Mouse (Mus musculus): ENCODE measurements around the gene Pcca. TPM values are rescaled to one million over a fixed set of nuclear protein-coding genes. Genes with fewer than 3 reads are reported as not detected.

The Pcca gene
- total RNA-seq (2017), result 37.0 and 44.5 TPM in 2 replicates

DNA sequence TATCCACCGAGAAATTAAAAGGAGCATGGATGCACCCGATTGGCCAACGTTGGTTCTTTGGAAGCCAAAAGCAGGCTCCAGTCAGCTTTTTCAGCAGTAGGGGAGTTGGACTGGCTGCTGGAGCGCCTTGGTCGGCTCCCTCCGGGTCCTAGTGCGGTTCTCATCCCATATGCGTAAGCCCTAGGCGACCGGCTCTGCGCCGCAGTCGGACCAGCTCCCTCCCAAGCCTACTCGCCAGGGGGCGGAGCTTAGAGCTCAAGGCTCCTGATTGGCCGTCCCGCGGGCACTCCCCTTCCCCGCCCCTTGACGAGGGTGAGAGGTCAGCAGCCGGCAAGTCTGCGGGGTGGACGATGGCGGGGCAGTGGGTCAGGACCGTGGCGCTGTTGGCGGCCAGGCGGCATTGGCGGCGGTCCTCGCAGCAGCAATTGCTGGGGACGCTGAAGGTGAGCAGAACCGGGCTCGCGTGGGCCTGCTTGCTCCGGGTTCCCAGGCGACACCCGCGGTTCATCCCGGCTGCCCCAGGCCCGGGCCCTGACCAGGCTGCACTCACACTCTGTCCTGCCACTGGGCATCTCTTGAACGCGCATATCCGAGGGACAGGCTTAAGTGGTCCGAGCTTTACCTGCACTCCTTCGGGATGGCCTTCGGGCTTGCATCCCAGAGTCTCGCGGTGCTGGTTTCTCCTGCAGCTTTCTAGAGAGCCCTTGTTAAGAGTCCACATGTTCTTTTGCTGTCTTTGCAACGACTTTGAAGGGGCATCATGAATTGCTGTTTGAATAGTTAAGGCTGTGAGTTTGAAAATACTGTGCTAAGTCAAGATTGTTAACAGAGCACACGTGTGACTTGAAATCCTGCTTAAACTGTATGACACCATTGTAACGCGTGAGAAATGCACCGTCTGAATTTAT, at the start of gene Pcca:
Pcca (plus strand) TSS at position 308 of the 908 bp plus-strand sequence.
- ATAC-seq (replicated peaks in 1 of 2; ENCODE audit: insufficient read depth in 1 of 2, low FRiP score in 2 of 2, low TSS enrichment in 1 of 2, low read depth in 1 of 2, poor library complexity in 2 of 2, severe bottlenecking in 2 of 2), result peak; percentile 99

DNA sequence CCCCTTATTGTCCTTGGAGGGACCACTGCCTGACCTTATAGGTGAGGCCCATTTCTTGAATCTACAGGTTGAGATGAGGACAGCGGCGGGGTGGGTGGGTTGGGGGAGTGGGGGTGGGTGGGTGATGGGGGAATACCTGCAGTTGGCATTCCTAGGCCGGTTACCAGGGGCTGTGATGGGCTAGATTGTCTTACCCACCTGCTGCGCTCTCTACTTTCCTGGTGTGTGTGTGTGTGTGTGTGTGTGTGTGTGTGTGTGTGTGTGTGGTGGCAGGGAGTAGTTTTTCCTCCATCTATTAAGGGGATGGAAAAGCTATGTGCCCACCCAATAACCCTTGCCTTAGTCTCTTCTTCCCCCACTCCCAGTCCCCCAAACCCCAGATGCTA, 49.7 kb upstream of the Pcca start:
- ATAC-seq (replicated peaks in 1 of 2; ENCODE audit: insufficient read depth in 1 of 2, low FRiP score in 2 of 2, low TSS enrichment in 1 of 2, low read depth in 1 of 2, poor library complexity in 2 of 2, severe bottlenecking in 2 of 2), result no peak

- ATAC-seq (replicated peaks in 1 of 2; ENCODE audit: insufficient read depth in 1 of 2, low FRiP score in 2 of 2, low TSS enrichment in 1 of 2, low read depth in 1 of 2, poor library complexity in 2 of 2, severe bottlenecking in 2 of 2), result no peak
Measured at GRCm38 (mm10) chr14:122484844-122485551, 49.1 kb upstream of the Pcca start.

DNA sequence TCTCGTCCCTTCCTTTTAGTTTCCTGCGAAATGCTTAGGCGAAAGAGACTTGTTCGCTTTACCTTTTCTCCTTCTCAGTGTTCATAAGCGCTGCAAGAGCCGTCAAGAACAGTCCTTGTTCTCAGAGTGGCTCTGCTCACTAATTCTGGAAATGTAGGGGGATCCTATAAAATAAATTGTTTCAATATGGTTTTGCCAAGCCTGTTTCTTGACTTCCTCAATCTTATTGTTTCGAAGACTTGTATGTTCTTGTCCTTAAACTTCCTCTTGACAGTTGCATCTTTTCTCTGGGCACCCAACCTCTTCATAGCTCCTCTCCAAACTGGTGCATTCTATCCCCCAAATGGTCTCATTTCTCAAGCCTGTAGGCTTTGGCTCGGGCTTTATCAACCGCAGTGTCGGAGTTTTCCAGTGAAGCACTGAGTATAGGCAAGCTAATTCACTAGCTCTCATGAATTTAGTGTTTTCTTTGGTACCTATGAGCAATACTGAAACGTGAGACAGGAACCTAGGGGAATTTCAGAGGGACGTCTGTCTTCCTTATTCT, 48.4 kb upstream of the Pcca start:
- no peak for ATAC-seq (replicated peaks in 1 of 2; ENCODE audit: insufficient read depth in 1 of 2, low FRiP score in 2 of 2, low TSS enrichment in 1 of 2, low read depth in 1 of 2, poor library complexity in 2 of 2, severe bottlenecking in 2 of 2)

- no peak for ATAC-seq (replicated peaks in 1 of 2; ENCODE audit: insufficient read depth in 1 of 2, low FRiP score in 2 of 2, low TSS enrichment in 1 of 2, low read depth in 1 of 2, poor library complexity in 2 of 2, severe bottlenecking in 2 of 2)
Measured at GRCm38 (mm10) chr14:122486611-122487010, 47.5 kb upstream of the Pcca start.

GRCm38 (mm10) chr14:122487366-122487765, 46.8 kb upstream of the Pcca start:
- no peak for ATAC-seq (replicated peaks in 1 of 2; ENCODE audit: insufficient read depth in 1 of 2, low FRiP score in 2 of 2, low TSS enrichment in 1 of 2, low read depth in 1 of 2, poor library complexity in 2 of 2, severe bottlenecking in 2 of 2)

GRCm38 (mm10) chr14:122489041-122489440, 45.1 kb upstream of the Pcca start:
- no peak for ATAC-seq (replicated peaks in 1 of 2; ENCODE audit: insufficient read depth in 1 of 2, low FRiP score in 2 of 2, low TSS enrichment in 1 of 2, low read depth in 1 of 2, poor library complexity in 2 of 2, severe bottlenecking in 2 of 2)

DNA sequence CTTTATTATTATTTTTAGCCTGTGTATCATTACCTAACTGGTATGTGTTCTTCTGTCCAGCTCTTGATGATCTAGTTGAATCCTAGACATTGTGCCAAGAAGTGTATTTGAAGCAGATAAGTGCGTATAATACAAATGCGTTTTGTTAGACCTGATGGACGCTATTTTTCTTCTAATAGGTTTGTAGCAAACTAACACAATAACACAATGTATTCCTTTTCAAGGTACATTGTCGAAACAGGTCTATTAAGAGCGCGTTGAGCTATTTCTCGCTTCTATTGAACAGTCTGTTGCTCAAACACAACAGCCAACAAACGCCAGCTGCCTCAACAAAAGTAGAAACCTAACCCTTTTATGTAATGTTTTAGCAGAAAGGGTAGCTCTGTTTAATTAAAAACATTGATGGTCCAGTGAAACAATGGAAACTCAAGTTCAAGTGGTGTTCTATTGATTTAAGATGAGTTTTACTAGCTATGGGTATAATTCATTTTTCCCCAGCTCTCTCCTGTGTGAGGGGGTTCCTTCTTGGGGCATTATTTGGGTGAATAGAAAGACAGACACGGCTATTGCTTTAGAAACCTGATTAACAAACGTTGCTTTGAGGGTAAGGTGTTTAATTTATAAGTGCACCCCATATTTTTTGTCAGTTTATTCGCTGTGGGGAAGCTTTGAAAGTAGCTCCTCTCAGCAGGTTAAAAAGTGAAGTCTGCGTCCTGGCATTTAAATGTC, 44.3 kb upstream of the Pcca start:
- no peak for ATAC-seq (replicated peaks in 1 of 2; ENCODE audit: insufficient read depth in 1 of 2, low FRiP score in 2 of 2, low TSS enrichment in 1 of 2, low read depth in 1 of 2, poor library complexity in 2 of 2, severe bottlenecking in 2 of 2)

- ATAC-seq (replicated peaks in 1 of 2; ENCODE audit: insufficient read depth in 1 of 2, low FRiP score in 2 of 2, low TSS enrichment in 1 of 2, low read depth in 1 of 2, poor library complexity in 2 of 2, severe bottlenecking in 2 of 2), result peak in 1 of 2 experiments; percentile 33; a peak in 2 of 4 replicates
Measured at GRCm38 (mm10) chr14:122490441-122491328, 43.4 kb upstream of the Pcca start, which contains the start of gene Gm10837. Gm10837 (plus strand) TSS chr14:122490586.

- no peak for ATAC-seq (replicated peaks in 1 of 2; ENCODE audit: insufficient read depth in 1 of 2, low FRiP score in 2 of 2, low TSS enrichment in 1 of 2, low read depth in 1 of 2, poor library complexity in 2 of 2, severe bottlenecking in 2 of 2)
Measured at GRCm38 (mm10) chr14:122491521-122491920, 42.6 kb upstream of the Pcca start.

- ATAC-seq (replicated peaks in 1 of 2; ENCODE audit: insufficient read depth in 1 of 2, low FRiP score in 2 of 2, low TSS enrichment in 1 of 2, low read depth in 1 of 2, poor library complexity in 2 of 2, severe bottlenecking in 2 of 2), result no peak
Measured at GRCm38 (mm10) chr14:122492015-122492414, 42.1 kb upstream of the Pcca start.

DNA sequence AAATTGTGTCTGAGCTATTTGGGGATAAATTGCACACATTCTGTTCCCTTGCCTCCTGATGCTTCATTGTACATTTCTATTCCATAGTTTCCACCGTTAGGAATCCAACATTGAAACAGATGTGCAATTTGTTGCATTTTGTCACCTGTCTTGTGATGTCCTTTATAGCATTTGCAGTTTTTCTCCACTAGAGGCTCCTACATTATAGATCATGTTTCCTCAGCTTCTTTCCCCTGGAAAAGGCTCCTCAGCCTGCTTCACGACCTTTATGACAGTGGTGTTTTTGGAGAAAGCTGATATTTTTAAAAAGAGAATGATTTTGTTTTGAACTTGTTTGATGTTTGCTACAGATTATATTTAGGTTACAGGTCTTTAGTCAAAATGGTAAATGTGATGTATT, 25.1 kb upstream of the Pcca start:
- ATAC-seq (replicated peaks in 1 of 2; ENCODE audit: insufficient read depth in 1 of 2, low FRiP score in 2 of 2, low TSS enrichment in 1 of 2, low read depth in 1 of 2, poor library complexity in 2 of 2, severe bottlenecking in 2 of 2), result no peak

GRCm38 (mm10) chr14:122511519-122511918, 22.6 kb upstream of the Pcca start:
- no peak for ATAC-seq (replicated peaks in 1 of 2; ENCODE audit: insufficient read depth in 1 of 2, low FRiP score in 2 of 2, low TSS enrichment in 1 of 2, low read depth in 1 of 2, poor library complexity in 2 of 2, severe bottlenecking in 2 of 2)

DNA sequence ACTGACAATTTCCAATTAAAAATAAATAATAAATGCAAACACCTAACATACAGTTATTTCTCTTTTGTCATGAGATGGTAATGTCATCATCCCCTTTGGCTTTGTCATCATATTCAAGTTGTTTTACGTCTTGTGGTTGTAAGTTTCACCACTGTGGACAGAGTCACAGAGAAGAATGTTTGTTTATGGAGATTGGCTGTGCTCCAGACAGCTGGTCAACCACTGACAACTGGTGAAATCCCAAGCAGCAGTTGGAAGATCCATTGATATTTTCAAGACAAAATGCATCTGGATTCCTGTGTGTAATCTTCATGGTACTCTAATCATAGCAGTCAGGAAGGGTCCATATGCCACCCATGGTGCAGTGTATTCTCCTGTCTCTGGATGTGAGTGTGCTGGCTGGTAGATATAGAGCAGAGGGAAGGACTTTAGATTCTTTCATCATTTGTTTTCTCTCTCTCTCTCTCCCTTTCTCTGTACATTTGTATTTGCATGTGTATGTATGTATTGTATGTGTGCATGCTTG, 20.6 kb upstream of the Pcca start:
- no peak for ATAC-seq (replicated peaks in 1 of 2; ENCODE audit: insufficient read depth in 1 of 2, low FRiP score in 2 of 2, low TSS enrichment in 1 of 2, low read depth in 1 of 2, poor library complexity in 2 of 2, severe bottlenecking in 2 of 2)

- ATAC-seq (replicated peaks in 1 of 2; ENCODE audit: insufficient read depth in 1 of 2, low FRiP score in 2 of 2, low TSS enrichment in 1 of 2, low read depth in 1 of 2, poor library complexity in 2 of 2, severe bottlenecking in 2 of 2), result no peak
Measured at GRCm38 (mm10) chr14:122528475-122528874, 5.6 kb upstream of the Pcca start.

DNA sequence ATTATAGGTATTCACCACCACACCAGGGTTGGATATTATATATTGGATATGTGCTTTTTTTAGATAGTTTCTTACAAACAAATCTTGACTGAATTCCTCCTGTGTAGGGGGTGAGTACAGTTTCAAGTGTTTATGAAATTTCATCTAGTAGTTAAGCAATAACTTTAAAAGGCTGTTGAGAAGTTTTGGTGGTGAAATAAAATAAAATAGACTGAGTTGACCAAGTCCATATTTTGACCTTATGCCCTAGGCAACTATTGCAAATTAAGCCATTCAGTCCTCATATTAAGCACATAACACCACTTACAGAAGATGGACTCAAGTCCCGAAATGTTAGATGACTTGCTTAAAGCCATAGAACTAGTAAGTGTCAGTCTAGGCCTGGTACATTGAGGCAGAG, 1.9 kb downstream of the Pcca start:
- no peak for ATAC-seq (replicated peaks in 1 of 2; ENCODE audit: insufficient read depth in 1 of 2, low FRiP score in 2 of 2, low TSS enrichment in 1 of 2, low read depth in 1 of 2, poor library complexity in 2 of 2, severe bottlenecking in 2 of 2)
